Mouse (Mus musculus): Measurements from ENCODE around the gene Stx12. TPM values are rescaled to one million over a fixed set of nuclear protein-coding genes. Genes with fewer than 3 reads are reported as not detected.

The Stx12 gene
- total RNA-seq, 2 experiments from 2014 or later, result 101 to 110 TPM

DNA sequence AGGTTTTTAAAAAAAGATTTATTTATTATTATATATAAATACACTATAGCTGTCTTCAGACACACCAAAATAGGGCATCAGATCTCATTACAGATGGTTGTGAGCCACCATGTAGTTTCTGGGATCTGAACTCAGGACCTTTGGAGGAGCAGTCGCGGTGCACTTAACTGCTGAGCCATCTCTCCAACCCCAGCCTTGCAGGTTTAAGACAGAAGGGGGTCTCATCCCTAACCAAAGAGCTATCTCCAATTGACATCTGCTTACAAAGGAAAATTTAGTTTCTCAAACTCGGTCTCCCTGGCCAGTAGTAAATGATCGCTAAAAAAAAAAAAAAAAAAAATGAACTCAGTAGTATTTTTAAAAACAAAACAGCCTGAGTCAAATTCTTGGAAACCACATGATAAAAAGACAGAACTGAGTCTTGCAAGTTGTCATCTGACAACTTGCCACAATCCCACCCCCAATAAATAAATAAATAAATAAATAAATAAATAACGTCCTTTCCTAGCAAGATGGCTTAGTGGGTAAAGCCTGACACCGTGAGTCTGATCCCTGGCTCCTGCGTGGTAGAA is 77.6 kb downstream of the Stx12 start:
- no peak for TF ChIP-seq CTCF (IDR thresholded peaks at IDR 0.05)
- intact Hi-C loops (cut with DNase I), result no loop called here
- no peak for DNase-seq (ENCODE audit: extremely low spot score in 1 of 2, low spot score in 2 of 2)
- Histone ChIP-seq H3K27ac (no peak overlapping the region), H3K4me3 (no peak overlapping the region)

DNA sequence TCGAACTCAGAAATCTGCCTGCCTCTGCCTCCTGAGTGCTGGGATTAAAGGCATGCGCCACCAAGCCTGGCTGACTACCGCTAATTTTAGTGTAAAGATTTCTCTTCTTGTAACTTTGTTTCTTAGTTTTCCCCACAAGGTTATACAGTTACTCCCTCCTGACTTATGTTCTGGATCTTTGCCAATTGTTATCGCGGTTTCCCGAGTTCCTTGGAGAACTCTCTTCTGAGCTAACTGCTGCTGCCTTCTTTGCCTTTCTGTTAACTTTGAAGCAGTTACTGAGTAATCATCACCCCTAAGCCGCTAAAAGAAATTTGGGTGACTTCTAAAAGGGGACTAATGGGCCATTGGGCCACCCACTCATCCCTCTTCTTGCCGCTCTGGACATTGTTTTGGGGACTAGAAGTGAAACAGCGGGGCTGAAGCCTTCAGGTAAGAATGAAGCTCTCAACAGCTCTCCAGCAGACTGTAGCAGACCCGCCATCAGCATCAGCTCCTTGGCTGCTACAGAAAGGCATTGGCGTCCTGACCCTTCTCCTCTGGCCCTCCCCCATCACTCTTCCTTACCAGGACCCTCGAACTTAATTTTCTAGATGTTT is 78.6 kb downstream of the Stx12 start:
- intact Hi-C loops (cut with DNase I), result no loop called here
- no peak for TF ChIP-seq CTCF (IDR thresholded peaks at IDR 0.05)
- no peak for DNase-seq (ENCODE audit: extremely low spot score in 1 of 2, low spot score in 2 of 2)

DNA sequence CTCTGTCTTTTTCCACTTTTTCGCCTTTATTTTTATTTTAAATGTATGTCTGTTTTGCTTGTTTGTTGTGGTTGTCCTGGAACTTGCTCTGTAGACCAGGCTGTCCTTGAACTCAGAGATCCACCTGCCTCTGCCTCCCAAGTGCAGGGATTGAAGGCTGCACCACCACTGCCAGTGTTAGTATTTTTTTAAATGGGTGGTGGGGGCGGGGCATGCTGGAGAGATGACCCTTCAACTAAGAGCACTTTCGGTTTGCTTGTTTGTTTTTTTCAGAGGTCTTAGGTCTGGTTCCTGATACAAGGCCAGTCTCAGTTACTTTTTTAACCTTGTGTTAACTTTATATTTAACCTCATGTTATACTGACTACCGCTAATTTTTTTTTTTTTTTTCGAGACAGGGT is 79.2 kb downstream of the Stx12 start:
- no peak for TF ChIP-seq CTCF (IDR thresholded peaks at IDR 0.05)
- Histone ChIP-seq H3K27ac (no peak overlapping the region), H3K4me3 (no peak overlapping the region)
- intact Hi-C loops (cut with DNase I), result no loop called here
- DNase-seq (ENCODE audit: extremely low spot score in 1 of 2, low spot score in 2 of 2), result no peak

More for the DNA sequence above, 78.6 kb downstream of the Stx12 start:
- no peak overlapping the region for H3K27ac ChIP-seq
- no peak overlapping the region for H3K4me3 ChIP-seq

DNA sequence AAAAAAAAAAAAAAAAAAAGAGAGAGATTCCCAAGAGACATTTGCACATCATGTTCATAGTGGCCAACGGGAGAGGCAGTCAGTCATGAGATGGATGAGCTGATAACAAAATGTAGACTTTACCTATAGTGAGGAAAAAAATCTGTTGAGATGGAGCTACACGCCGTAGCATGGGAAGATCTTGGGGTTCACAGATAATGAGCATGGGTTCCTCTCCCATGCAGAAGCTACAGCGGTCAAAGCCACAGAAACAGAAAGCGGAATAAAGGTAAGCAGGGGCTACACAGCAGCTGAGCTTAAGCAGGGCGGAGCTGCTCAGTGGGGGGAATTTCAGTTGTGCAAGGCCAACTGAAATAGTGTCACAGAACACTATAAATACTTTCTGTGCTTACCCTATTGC is 80.0 kb downstream of the Stx12 start:
- DNase-seq (ENCODE audit: extremely low spot score in 1 of 2, low spot score in 2 of 2), result no peak
- TF ChIP-seq CTCF (IDR thresholded peaks at IDR 0.05), result no peak
- no peak overlapping the region for H3K4me3 ChIP-seq
- no peak overlapping the region for H3K27ac ChIP-seq
- intact Hi-C loops (cut with DNase I), result no loop called here

DNA sequence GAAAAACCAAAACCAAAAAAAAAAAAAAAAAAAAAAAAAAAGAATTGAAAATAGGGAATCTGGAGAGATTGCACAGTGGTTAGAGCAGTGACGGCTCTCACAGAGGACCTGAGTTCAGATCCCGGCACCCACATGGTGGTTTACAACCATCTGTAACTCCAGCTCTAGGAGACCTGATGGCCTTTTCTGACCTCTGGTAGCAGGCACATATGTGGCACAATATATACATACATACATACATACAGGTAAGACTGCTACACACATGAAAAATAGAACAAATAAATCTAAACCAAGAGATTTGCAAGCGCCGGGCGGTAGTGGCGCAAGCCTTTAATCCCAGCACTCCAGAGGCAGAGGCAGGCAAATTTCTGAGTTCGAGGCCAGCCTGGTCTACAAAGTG is 80.4 kb downstream of the Stx12 start:
- no peak for DNase-seq (ENCODE audit: extremely low spot score in 1 of 2, low spot score in 2 of 2)
- Histone ChIP-seq H3K4me3 (no peak overlapping the region), H3K27ac (no peak overlapping the region)
- intact Hi-C loops (cut with DNase I), result no loop called here
- TF ChIP-seq CTCF (IDR thresholded peaks at IDR 0.05), result no peak

Other genes starting within 250 kb of the Stx12 start
- gene Eya3, start 245.5 kb downstream of the Stx12 start, total RNA-seq (2021), result 10 to 100 TPM; 31.0 to 33.5 TPM
- gene Xkr8, start 152.0 kb downstream of the Stx12 start, total RNA-seq (2021), result 1 to 10 TPM; 2.5 to 3.3 TPM
- 1 to 10 TPM; 4.3 to 4.4 TPM for gene Smpdl3b, start 127.3 kb downstream of the Stx12 start, total RNA-seq (2021)
- gene Rpa2, start 116.2 kb downstream of the Stx12 start, total RNA-seq (2021), result 10 to 100 TPM; 13.0 to 16.2 TPM
- gene Themis2, start 88.1 kb downstream of the Stx12 start, total RNA-seq (2021), result under 1 TPM; 0.86 to 0.94 TPM
- gene Ppp1r8, start 41.3 kb downstream of the Stx12 start, total RNA-seq (2021), result 10 to 100 TPM; 41.2 to 41.8 TPM
- 10 to 100 TPM; 47.6 to 49.9 TPM for gene Fam76a, start 38.0 kb upstream of the Stx12 start, total RNA-seq (2021)
- gene Fgr, start 89.6 kb upstream of the Stx12 start, total RNA-seq (2021), result under 1 TPM; 0.23 TPM
- gene Ahdc1, start 126.8 kb upstream of the Stx12 start, total RNA-seq (2021), result 100 to 1,000 TPM; 108 to 132 TPM
- gene Wasf2, start 246.0 kb upstream of the Stx12 start, total RNA-seq (2021), result 10 to 100 TPM; 25.7 to 34.3 TPM

Data from left cerebral cortex, adult 2 months (tissue).